Mouse (Mus musculus): ENCODE results near the gene Pbx4.

Gene Pbx4

GRCm38 (mm10) chr8:69876097-69876496 lies 43.8 kb downstream of the Pbx4 start:
- DNase-seq = no peak

- no peak for DNase-seq
Measured at GRCm38 (mm10) chr8:69876967-69877366, 44.7 kb downstream of the Pbx4 start.

- DNase-seq = no peak
Measured at GRCm38 (mm10) chr8:69877396-69877795, 45.1 kb downstream of the Pbx4 start.

- no peak for DNase-seq
Measured at GRCm38 (mm10) chr8:69877992-69878391, 45.7 kb downstream of the Pbx4 start.

- no peak for DNase-seq
Measured at GRCm38 (mm10) chr8:69879678-69880077, 47.4 kb downstream of the Pbx4 start.

GRCm38 (mm10) chr8:69880841-69881240 lies 48.5 kb downstream of the Pbx4 start:
- no peak for DNase-seq

GRCm38 (mm10) chr8:69881261-69881865 lies 49.1 kb downstream of the Pbx4 start:
- DNase-seq = no peak

- DNase-seq = peak; percentile 75
Measured at GRCm38 (mm10) chr8:69882021-69882756, 49.9 kb downstream of the Pbx4 start.

GRCm38 (mm10) chr8:69882833-69883600 lies 50.7 kb downstream of the Pbx4 start:
- no peak for DNase-seq

GRCm38 (mm10) chr8:69884141-69884540 lies 51.9 kb downstream of the Pbx4 start:
- DNase-seq = no peak

GRCm38 (mm10) chr8:69887289-69888243 lies 55.3 kb downstream of the Pbx4 start, which contains the start of gene Cilp2:
Cilp2 (minus strand) TSS chr8:69887687.
- DNase-seq = no peak

- DNase-seq = no peak
Measured at GRCm38 (mm10) chr8:69888244-69888866, 56.1 kb downstream of the Pbx4 start.

GRCm38 (mm10) chr8:69888902-69889301 lies 56.6 kb downstream of the Pbx4 start:
- no peak for DNase-seq

GRCm38 (mm10) chr8:69890813-69891241 lies 58.5 kb downstream of the Pbx4 start:
- peak; percentile 70 for DNase-seq

GRCm38 (mm10) chr8:69893863-69894262 lies 61.6 kb downstream of the Pbx4 start:
- peak; percentile 74 for DNase-seq

GRCm38 (mm10) chr8:69894836-69895332 lies 62.6 kb downstream of the Pbx4 start:
- no peak for DNase-seq

- DNase-seq = no peak
Measured at GRCm38 (mm10) chr8:69895772-69896451, 63.6 kb downstream of the Pbx4 start.

- DNase-seq = no peak
Measured at GRCm38 (mm10) chr8:69897857-69898256, 65.6 kb downstream of the Pbx4 start.

- no peak for DNase-seq
Measured at GRCm38 (mm10) chr8:69899876-69900275, 67.6 kb downstream of the Pbx4 start.

GRCm38 (mm10) chr8:69900895-69901451 lies 68.7 kb downstream of the Pbx4 start:
- no peak for DNase-seq

Measured in right cerebral cortex, postnatal 14 days (tissue).